Mouse (Mus musculus): ENCODE measurements around the gene Sc5d.

- no peak for TF ChIP-seq POLR2A (IDR thresholded peaks at IDR 0.05; ENCODE audit: borderline replicate concordance, extremely low read depth, insufficient read depth, insufficient read length, poor library complexity, severe bottlenecking)
- no peak for TF ChIP-seq CTCF (IDR thresholded peaks at IDR 0.05; ENCODE audit: borderline replicate concordance, extremely low read depth, insufficient read depth, insufficient read length)
Observed at GRCm38 (mm10) chr9:42260481-42260880, 3.6 kb downstream of the Sc5d start.
